Mouse (Mus musculus) E14TG2a.4 (cell line): ENCODE data around the gene Nup107.

Experiments
- H3K27me3 ChIP-seq: 2 replicates; pipeline ENCODE4 v1.6.1; 2014; ENCODE audit warnings: low read length, control low read depth; ENCODE audit not compliant: insufficient read depth
- H3K36me3 ChIP-seq: 2 replicates; pipeline ENCODE4 v1.6.1; 2014; ENCODE audit warnings: low read length, control low read depth; ENCODE audit not compliant: insufficient read depth
- H3K4me1 ChIP-seq: replicated peaks from 2 replicates; pipeline ENCODE4 v1.6.1; 2014; ENCODE audit warnings: low read depth, low read length, control low read depth
- H3K4me3 ChIP-seq: replicated peaks from 2 replicates; pipeline ENCODE4 v1.5.1; 2014; ENCODE audit warnings: mild to moderate bottlenecking, low read length
- H3K9me3 ChIP-seq: 2 replicates; pipeline ENCODE4 v1.6.1; 2014; ENCODE audit warnings: low read length, control low read depth
- CTCF ChIP-seq: conservative IDR thresholded peaks from 2 replicates; pipeline ENCODE4 v1.5.1; 2014; ENCODE audit warnings: low read length
- NANOG ChIP-seq: IDR thresholded peaks from 2 replicates; pipeline ENCODE4 v1.6.1; 2014; ENCODE audit warnings: borderline replicate concordance, low read length, mixed read lengths
- POU5F1 ChIP-seq: IDR thresholded peaks from 2 replicates; pipeline ENCODE4 v1.6.1; 2014; ENCODE audit warnings: low read length, borderline replicate concordance

Gene Nup107

GRCm38 (mm10) chr10:117766111-117766895 is 26.2 kb downstream of the Nup107 start:
- Histone ChIP-seq H3K4me3 (no peak overlapping the region), H3K36me3 (peaks cover 95% of the 10 kb centered on the region), H3K4me1 (peaks cover 10% of the 10 kb centered on the region), H3K9me3 (no peaks in the 10 kb centered on the region), H3K27me3 (no peaks in the 10 kb centered on the region)
- TF ChIP-seq CTCF (no peak), POU5F1 (no peak), NANOG (no peak)

GRCm38 (mm10) chr10:117765116-117765894 is 27.2 kb downstream of the Nup107 start:
- H3K9me3 ChIP-seq: no peaks in the 10 kb centered on the region
- H3K4me3 ChIP-seq: no peak overlapping the region
- peaks cover 10% of the 10 kb centered on the region for H3K4me1 ChIP-seq
- no peaks in the 10 kb centered on the region for H3K27me3 ChIP-seq
- TF ChIP-seq POU5F1 (no peak), CTCF (no peak), NANOG (no peak)
- peaks cover 95% of the 10 kb centered on the region for H3K36me3 ChIP-seq

GRCm38 (mm10) chr10:117764598-117764997 is 27.9 kb downstream of the Nup107 start:
- no peaks in the 10 kb centered on the region for H3K9me3 ChIP-seq
- H3K4me1 ChIP-seq: peaks cover 10% of the 10 kb centered on the region
- no peak for TF ChIP-seq NANOG
- TF ChIP-seq POU5F1: no peak
- no peak for TF ChIP-seq CTCF
- H3K36me3 ChIP-seq: peaks cover 95% of the 10 kb centered on the region
- H3K27me3 ChIP-seq: no peaks in the 10 kb centered on the region
- H3K4me3 ChIP-seq: no peak overlapping the region

DNA sequence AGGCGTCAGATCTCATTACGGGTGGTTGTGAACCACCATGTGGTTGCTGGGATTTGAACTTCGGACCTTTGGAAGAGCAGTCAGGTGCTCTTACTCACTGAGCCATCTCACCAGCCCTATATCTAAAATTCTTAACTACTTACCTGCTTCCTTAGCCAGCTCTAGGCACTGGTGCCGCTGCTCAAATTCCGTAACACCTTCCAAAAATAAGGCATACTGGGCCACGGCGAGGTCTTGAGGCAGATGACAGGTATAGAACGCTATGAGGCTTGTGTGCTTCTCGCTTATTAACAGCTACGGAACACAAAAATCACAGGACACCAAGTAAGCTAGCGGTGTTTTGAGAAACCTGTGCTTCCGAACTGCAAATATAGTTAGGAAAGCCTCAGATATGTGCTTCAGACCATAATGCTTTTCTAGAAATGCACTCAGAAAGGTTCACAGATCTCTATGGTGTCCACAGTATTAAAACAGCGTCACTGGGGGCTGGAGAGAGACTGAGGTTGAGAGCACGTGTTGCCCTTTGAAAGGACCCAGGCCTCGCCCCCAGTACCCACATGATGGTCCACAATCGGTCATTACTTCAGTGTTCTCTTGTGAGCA is 28.8 kb downstream of the Nup107 start:
- Histone ChIP-seq H3K27me3 (no peaks in the 10 kb centered on the region), H3K4me3 (no peak overlapping the region), H3K4me1 (peaks cover 10% of the 10 kb centered on the region), H3K36me3 (peaks cover 98% of the 10 kb centered on the region), H3K9me3 (no peaks in the 10 kb centered on the region)
- no peak for TF ChIP-seq POU5F1

DNA sequence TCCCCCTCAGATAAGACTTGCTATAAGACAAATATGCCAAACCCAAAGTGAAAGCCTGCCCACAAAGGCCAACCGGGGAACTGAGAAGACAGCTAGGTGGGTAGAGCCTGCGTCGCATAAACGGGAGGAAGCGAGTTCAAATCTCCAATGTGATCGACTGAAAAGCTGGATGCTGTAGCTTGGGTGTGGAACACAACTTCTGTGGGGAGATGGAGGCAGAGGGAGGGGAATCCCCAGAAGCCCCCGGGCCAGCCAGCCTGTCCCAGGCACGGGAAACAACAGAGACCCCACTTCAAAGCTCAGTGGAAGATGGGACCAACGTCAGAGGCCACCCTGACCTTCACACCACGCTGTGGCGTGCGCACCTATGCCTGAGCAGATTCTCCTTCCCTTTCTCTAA is 29.5 kb downstream of the Nup107 start:
- no peaks in the 10 kb centered on the region for H3K9me3 ChIP-seq
- no peak overlapping the region for H3K4me3 ChIP-seq
- TF ChIP-seq POU5F1: no peak
- no peak for TF ChIP-seq NANOG
- no peak for TF ChIP-seq CTCF
- H3K4me1 ChIP-seq: peaks cover 7% of the 10 kb centered on the region
- no peaks in the 10 kb centered on the region for H3K27me3 ChIP-seq
- H3K36me3 ChIP-seq: peaks cover 98% of the 10 kb centered on the region

DNA sequence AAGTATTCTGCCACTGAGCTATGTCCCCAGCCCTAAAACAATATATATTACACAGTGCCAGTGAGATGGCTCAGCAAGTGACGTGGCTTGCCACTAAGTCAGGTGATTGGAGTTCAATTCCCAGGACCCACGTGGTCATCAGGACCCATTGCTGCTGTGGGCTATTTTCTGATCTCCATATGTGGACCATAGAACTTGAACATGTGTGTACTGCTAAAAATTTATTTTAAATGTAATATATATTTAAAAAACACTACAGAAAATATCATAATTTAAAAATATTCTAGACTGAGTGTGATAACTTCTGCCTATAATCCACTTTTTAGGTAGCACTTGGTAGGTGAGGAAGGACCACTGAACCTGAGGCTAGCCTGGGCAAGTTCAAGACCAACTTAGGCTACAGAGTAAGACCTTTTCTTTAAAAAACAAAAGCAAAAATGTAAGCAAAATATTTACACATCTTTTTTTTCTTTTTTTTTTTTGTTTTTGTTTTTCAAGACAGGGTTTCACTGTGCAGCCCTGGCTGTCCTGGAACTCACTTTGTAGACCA is 30.1 kb downstream of the Nup107 start:
- Histone ChIP-seq H3K27me3 (no peaks in the 10 kb centered on the region), H3K4me3 (no peak overlapping the region), H3K9me3 (no peaks in the 10 kb centered on the region), H3K36me3 (peaks cover 98% of the 10 kb centered on the region), H3K4me1 (peaks cover 7% of the 10 kb centered on the region)
- TF ChIP-seq CTCF (no peak), POU5F1 (no peak), NANOG (no peak)

- Histone ChIP-seq H3K36me3 (peaks cover 98% of the 10 kb centered on the region), H3K4me3 (no peak overlapping the region), H3K4me1 (peaks cover 7% of the 10 kb centered on the region), H3K27me3 (no peaks in the 10 kb centered on the region), H3K9me3 (no peaks in the 10 kb centered on the region)
- TF ChIP-seq POU5F1: no peak
- no peak for TF ChIP-seq NANOG
- no peak for TF ChIP-seq CTCF
Observed at GRCm38 (mm10) chr10:117761551-117761950, 31.0 kb downstream of the Nup107 start.

DNA sequence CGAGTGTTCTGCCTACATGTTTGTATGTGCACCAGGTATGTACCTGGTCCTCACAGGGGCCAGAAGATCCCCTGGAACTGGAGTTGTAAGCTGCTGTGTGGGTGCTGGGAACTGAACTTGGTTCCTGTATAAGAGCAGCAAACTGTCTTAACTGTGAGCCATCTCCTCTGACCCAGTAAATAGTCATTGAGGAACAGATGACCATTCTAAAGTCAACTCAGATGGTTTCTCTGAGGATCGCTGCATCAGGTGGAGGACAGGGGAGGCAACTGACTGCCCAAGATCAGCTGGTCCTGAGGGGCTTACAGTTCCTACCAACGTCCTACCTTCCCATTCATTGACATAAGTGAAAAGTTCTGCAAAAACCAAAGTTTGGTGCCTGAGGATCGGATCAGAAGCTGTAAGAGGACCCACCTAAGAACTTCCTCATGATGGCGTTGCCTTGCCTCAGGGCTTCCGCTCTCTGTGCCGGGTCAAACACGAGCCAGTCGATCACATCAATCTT is 31.6 kb downstream of the Nup107 start:
- Histone ChIP-seq H3K36me3 (peaks cover 98% of the 10 kb centered on the region), H3K27me3 (no peaks in the 10 kb centered on the region), H3K9me3 (no peaks in the 10 kb centered on the region), H3K4me3 (no peak overlapping the region), H3K4me1 (peaks cover 6% of the 10 kb centered on the region)
- no peak for TF ChIP-seq POU5F1
- TF ChIP-seq CTCF: no peak
- no peak for TF ChIP-seq NANOG
